Mouse (Mus musculus) MEL (cell line): ENCODE results near the gene Meaf6. TPM values are rescaled to one million over a fixed set of nuclear protein-coding genes. Genes with fewer than 3 reads are reported as not detected.

Source experiments
- DNase-seq: peaks from one replicate; pipeline ENCODE4 v3.0.0; 2011; ENCODE audit warnings: low read depth, low spot score
- H3K27ac ChIP-seq: 2 replicates; pipeline ENCODE4 v1.5.1; 2012; ENCODE audit warnings: low read depth, mild to moderate bottlenecking, control low read depth, low read length, moderate library complexity; ENCODE audit not compliant: control insufficient read depth
- H3K27me3 ChIP-seq, 2 experiments: fragments of 150-350 bp in 1 of 2; sonication (generic) in 1 of 2; 2 replicates each; pipeline ENCODE4 v1.6.1; 2012; ENCODE audit warnings: low read length in 2 of 2, mild to moderate bottlenecking in 2 of 2, improper control_type of control experiment in 1 of 2, moderate library complexity in 1 of 2; ENCODE audit not compliant: insufficient read depth in 2 of 2, control insufficient read depth in 1 of 2
- H3K36me3 ChIP-seq, 2 experiments: 2 replicates each; pipeline ENCODE4 v1.6.1; 2012 to 2014; ENCODE audit warnings: low read length in 2 of 2, improper control_type of control experiment in 1 of 2, inconsistent platforms in 1 of 2, mild to moderate bottlenecking in 1 of 2; ENCODE audit not compliant: insufficient read depth in 2 of 2, control insufficient read depth in 1 of 2
- H3K4me1 ChIP-seq, 2 experiments: fragments of 150-350 bp in 1 of 2; sonication (generic) in 1 of 2; 2 replicates each; pipeline ENCODE4 v1.6.1; 2012; ENCODE audit warnings: low read length in 2 of 2, improper control_type of control experiment in 1 of 2, mild to moderate bottlenecking in 1 of 2; ENCODE audit not compliant: insufficient read depth in 2 of 2, control insufficient read depth in 1 of 2
- H3K4me3 ChIP-seq, 2 experiments: fragments of 150-350 bp in 1 of 2; sonication (generic) in 1 of 2; 2 replicates each; pipeline ENCODE4 v1.5.1; 2012; ENCODE audit warnings: low read depth in 2 of 2, low read length in 2 of 2, mild to moderate bottlenecking in 2 of 2, moderate library complexity in 2 of 2, control low read depth in 1 of 2, improper control_type of control experiment in 1 of 2; ENCODE audit not compliant: control insufficient read depth in 1 of 2, insufficient read depth in 1 of 2
- H3K79me2 ChIP-seq: 2 replicates; pipeline ENCODE4 v1.6.1; 2012; ENCODE audit warnings: mild to moderate bottlenecking, low read length, moderate library complexity; ENCODE audit not compliant: control insufficient read depth, poor library complexity, insufficient read depth
- H3K9ac ChIP-seq: 2 replicates; pipeline ENCODE4 v1.6.1; 2012; ENCODE audit warnings: low read depth, mild to moderate bottlenecking, control low read depth, low read length, moderate library complexity; ENCODE audit not compliant: control insufficient read depth, poor library complexity, severe bottlenecking
- H3K9me3 ChIP-seq: fragments of 150-350 bp; sonication (generic); replicated peaks from 2 replicates; pipeline ENCODE4 v1.6.1; 2012; ENCODE audit warnings: mild to moderate bottlenecking, low read length, improper control_type of control experiment, moderate library complexity; ENCODE audit not compliant: insufficient read depth
- CHD2 ChIP-seq: IDR thresholded peaks from 2 replicates; pipeline ENCODE4 v1.6.1; 2011; ENCODE audit warnings: low read length, improper control_type of control experiment
- CTCF ChIP-seq, 3 experiments: IDR thresholded peaks in 2 of 3; conservative IDR thresholded peaks in 1 of 3; 2 replicates each; pipeline ENCODE4 v1.5.1; 2011 to 2012; ENCODE audit warnings: low read length in 3 of 3, low read depth in 2 of 3, mild to moderate bottlenecking in 2 of 3, improper control_type of control experiment in 1 of 3, inconsistent platforms in 1 of 3, mixed read lengths in 1 of 3, moderate library complexity in 1 of 3; ENCODE audit not compliant: control insufficient read depth in 1 of 3, insufficient read depth in 1 of 3, poor library complexity in 1 of 3, severe bottlenecking in 1 of 3
- ELF1 ChIP-seq: IDR thresholded peaks from 2 replicates; pipeline ENCODE4 v1.6.1; 2014; ENCODE audit warnings: low read depth, mild to moderate bottlenecking, inconsistent platforms, low read length, improper control_type of control experiment, moderate library complexity
- EP300 ChIP-seq, 2 experiments: IDR thresholded peaks; 2 replicates each; pipeline ENCODE4 v1.6.1; 2011; ENCODE audit warnings: improper control_type of control experiment in 2 of 2, low read length in 2 of 2, low read depth in 1 of 2, mild to moderate bottlenecking in 1 of 2
- GATA1 ChIP-seq: IDR thresholded peaks from 2 replicates; pipeline ENCODE4 v1.6.1; 2011; ENCODE audit warnings: low read depth, low read length, improper control_type of control experiment
- JUND ChIP-seq: IDR thresholded peaks from 2 replicates; pipeline ENCODE4 v1.6.1; 2011; ENCODE audit warnings: low read depth, mild to moderate bottlenecking, improper control_type of control experiment, low read length
- KAT2A ChIP-seq: conservative IDR thresholded peaks from 2 replicates; pipeline ENCODE4 v1.6.1; 2012; ENCODE audit warnings: low read depth, low read length, improper control_type of control experiment, inconsistent platforms
- MAFK ChIP-seq: IDR thresholded peaks from 2 replicates; pipeline ENCODE4 v1.6.1; 2011; ENCODE audit warnings: low read depth, mild to moderate bottlenecking, low read length, improper control_type of control experiment, borderline replicate concordance
- MAX ChIP-seq: IDR thresholded peaks from 2 replicates; pipeline ENCODE4 v1.6.1; 2011; ENCODE audit warnings: low read length, improper control_type of control experiment
- MEF2A ChIP-seq: IDR thresholded peaks from 2 replicates; pipeline ENCODE4 v1.6.1; 2014; ENCODE audit warnings: low read depth, mild to moderate bottlenecking, inconsistent platforms, low read length, improper control_type of control experiment; ENCODE audit not compliant: poor library complexity, insufficient replicate concordance, severe bottlenecking; ENCODE audit errors: extremely low read depth
- MXI1 ChIP-seq: IDR thresholded peaks from 2 replicates; pipeline ENCODE4 v1.6.1; 2011; ENCODE audit warnings: mild to moderate bottlenecking, low read depth, low read length, improper control_type of control experiment
- MYB ChIP-seq: IDR thresholded peaks from 2 replicates; pipeline ENCODE4 v1.6.1; 2011; ENCODE audit warnings: mild to moderate bottlenecking, low read depth, low read length, improper control_type of control experiment
- MYC ChIP-seq: IDR thresholded peaks from 2 replicates; pipeline ENCODE4 v1.6.1; 2011; ENCODE audit warnings: low read depth, mild to moderate bottlenecking, low read length, improper control_type of control experiment, moderate library complexity
- NELFE ChIP-seq: IDR thresholded peaks from 2 replicates; pipeline ENCODE4 v1.6.1; 2011; ENCODE audit warnings: low read depth, low read length, improper control_type of control experiment
- NRF1 ChIP-seq: IDR thresholded peaks from 2 replicates; pipeline ENCODE4 v1.6.1; 2014; ENCODE audit warnings: low read depth, mild to moderate bottlenecking, inconsistent platforms, low read length, improper control_type of control experiment, moderate library complexity; ENCODE audit not compliant: poor library complexity, insufficient read depth, severe bottlenecking
- POLR2A ChIP-seq, 2 experiments: IDR thresholded peaks; 2 replicates each; pipeline ENCODE4 v1.6.1; 2011 to 2012; ENCODE audit warnings: low read length in 2 of 2, mild to moderate bottlenecking in 2 of 2, control low read depth in 1 of 2, improper control_type of control experiment in 1 of 2, low read depth in 1 of 2, moderate library complexity in 1 of 2; ENCODE audit not compliant: control insufficient read depth in 1 of 2, insufficient read depth in 1 of 2, poor library complexity in 1 of 2
- RAD21 ChIP-seq: IDR thresholded peaks from 2 replicates; pipeline ENCODE4 v1.6.1; 2011; ENCODE audit warnings: mild to moderate bottlenecking, low read depth, low read length, improper control_type of control experiment
- SIN3A ChIP-seq: IDR thresholded peaks from 2 replicates; pipeline ENCODE4 v1.6.1; 2012; ENCODE audit warnings: low read length, improper control_type of control experiment, inconsistent platforms
- SMC3 ChIP-seq: IDR thresholded peaks from 2 replicates; pipeline ENCODE4 v1.6.1; 2011; ENCODE audit warnings: low read depth, low read length, improper control_type of control experiment
- TBP ChIP-seq: IDR thresholded peaks from 2 replicates; pipeline ENCODE4 v1.8.0; 2011; ENCODE audit warnings: low read depth, low read length, improper control_type of control experiment
- USF1 ChIP-seq: IDR thresholded peaks from 2 replicates; pipeline ENCODE4 v1.6.1; 2014; ENCODE audit warnings: low read depth, mild to moderate bottlenecking, inconsistent platforms, low read length, improper control_type of control experiment, moderate library complexity
- ZC3H11A ChIP-seq: IDR thresholded peaks from 2 replicates; pipeline ENCODE4 v1.6.1; 2012; ENCODE audit warnings: low read depth, mild to moderate bottlenecking, inconsistent platforms, low read length, improper control_type of control experiment
- ZMIZ1 ChIP-seq: IDR thresholded peaks from 2 replicates; pipeline ENCODE4 v1.6.1; 2012; ENCODE audit warnings: low read depth, mild to moderate bottlenecking, inconsistent platforms, low read length, improper control_type of control experiment, moderate library complexity
- polyA plus RNA-seq, 2 experiments: library from polyadenylated mRNA; stranded (reverse) in 1 of 2; unstranded in 1 of 2; fragments of >175 nt in 1 of 2; fragments of >200 nt in 1 of 2; gene quantifications; 2 replicates each; pipeline versions ENCODE4 v1.2.1 to v1.2.4; 2012; ENCODE audit warnings: low replicate concordance in 2 of 2, low read depth in 1 of 2; ENCODE audit not compliant: insufficient read length in 2 of 2, insufficient read depth in 1 of 2, missing spikeins in 1 of 2
- total RNA-seq: library from RNA; depleted of rRNA; stranded (reverse); fragments of 300-350 nt; gene quantifications from 2 replicates; pipeline ENCODE4 v1.2.3, GENCODE M21; 2012

The Meaf6 gene
- total and polyA plus RNA-seq, 3 experiments, result 34.9 to 46.7 TPM; not detected in 1

GRCm38 (mm10) chr4:125127305-125128084, 42.6 kb downstream of the Meaf6 start, which contains the start of gene Zc3h12a (continued):
- TF ChIP-seq MEF2A (no peak), MAFK (no peak), CHD2 (no peak)

- no peaks in the 10 kb centered on the region for H3K27me3 ChIP-seq
- H3K27ac ChIP-seq, result no peak overlapping the region
- DNase-seq, result peak; percentile 49
- no peaks in the 10 kb centered on the region; the same call in 1 of the 2 replicates for H3K79me2 ChIP-seq
- no peak overlapping the region for H3K4me3 ChIP-seq
- H3K4me1 ChIP-seq, result peaks cover 0 to 9% of the 10 kb centered on the region in 2 experiments; a peak in 2 of 4 replicates
- no peak overlapping the region for H3K9ac ChIP-seq
- TF ChIP-seq JUND (0 out of 2 replicates have a peak, but pooled peaks have one; percentile 47), MAFK (no peak)
- H3K36me3 ChIP-seq, result peaks cover 0 to 2% of the 10 kb centered on the region in 2 experiments; a peak in 1 of 4 replicates
- H3K9me3 ChIP-seq, result no peaks in the 10 kb centered on the region
Observed at GRCm38 (mm10) chr4:125131493-125131892, 46.6 kb downstream of the Meaf6 start.

- H3K4me1 ChIP-seq, result peaks cover 0 to 5% of the 10 kb centered on the region in 2 experiments; a peak in 2 of 4 replicates
- no peak overlapping the region for H3K27ac ChIP-seq
- no peaks in the 10 kb centered on the region for H3K27me3 ChIP-seq
- DNase-seq, result peak; percentile 88
- H3K9ac ChIP-seq, result no peak overlapping the region
- H3K36me3 ChIP-seq, result peaks cover 0 to 2% of the 10 kb centered on the region in 2 experiments; a peak in 1 of 4 replicates
- TF ChIP-seq MYC, result peak; percentile 94
- no peak for TF ChIP-seq KAT2A
- TF ChIP-seq MAX, result peak; percentile 59; the same call in 1 of the 2 replicates
- TF ChIP-seq TBP, result 0 out of 2 replicates have a peak, but pooled peaks have one; percentile 22
- TF ChIP-seq SMC3, result peak; percentile 74
- no peak for TF ChIP-seq JUND
- peak; percentile 78 to 91 (median 86) for TF ChIP-seq CTCF (IDR thresholded peaks at IDR 0.05 in 2 of 3, conservative IDR thresholded peaks at IDR 0.05 in 1 of 3; ENCODE audit: control insufficient read depth in 1 of 3, insufficient read depth in 1 of 3, low read depth in 2 of 3, low read length in 3 of 3, poor library complexity in 1 of 3, severe bottlenecking in 1 of 3)
- peak; percentile 25; the same call in 1 of the 2 replicates for TF ChIP-seq MXI1
- 0 out of 2 replicates have a peak, but pooled peaks have one; percentile 30 for TF ChIP-seq USF1
- no peak for TF ChIP-seq MYB
- TF ChIP-seq ZC3H11A, result peak; percentile 59
- TF ChIP-seq ZMIZ1, result no peak
- TF ChIP-seq POLR2A (IDR thresholded peaks at IDR 0.05; ENCODE audit: control insufficient read depth in 1 of 2, insufficient read depth in 1 of 2, low read depth in 1 of 2, low read length in 2 of 2, poor library complexity in 1 of 2), result no peak
- peak; percentile 87 for TF ChIP-seq RAD21
- TF ChIP-seq GATA1, result no peak
- TF ChIP-seq NRF1, result no peak
- TF ChIP-seq NELFE, result no peak
- no peak for TF ChIP-seq EP300 (IDR thresholded peaks at IDR 0.05; ENCODE audit: low read depth in 1 of 2, low read length in 2 of 2)
- 0 out of 2 replicates have a peak, but pooled peaks have one; percentile 29 for TF ChIP-seq ELF1
- peak; percentile 32; the same call in 1 of the 2 replicates for TF ChIP-seq SIN3A
- no peak overlapping the region for H3K4me3 ChIP-seq
- H3K79me2 ChIP-seq, result no peaks in the 10 kb centered on the region; the same call in 1 of the 2 replicates
- no peaks in the 10 kb centered on the region for H3K9me3 ChIP-seq
Observed at GRCm38 (mm10) chr4:125132394-125132793, 47.5 kb downstream of the Meaf6 start.
